18 mouse cellular contexts compared by ENCODE assay signal in genomic region chr1:176985691-176986090, GRCm38 (mm10).
DNase-seq lines count a peak whose midpoint lies in the region; ATAC-seq and TF ChIP-seq lines count a peak whose summit lies in the region.
"Had no signal": no experiment of that assay in that cellular context is flagged by ENCODE, and none has a peak within 500 bp of the region (broad histone marks: within the 10 kb centered on the region; RNA-seq: fewer than 3 reads in every experiment).

No protein-coding gene starts in this region.

- no peak overlapping the region for H3K27ac ChIP-seq in embryonic facial prominence, embryonic 11.5 days (replicated peaks; ENCODE audit: low read depth, low read length)
- no peak overlapping the region; the same call in 1 of the 2 replicates for H3K27ac ChIP-seq in embryonic facial prominence, embryonic 10.5 days (replicated peaks)
- peak overlapping the region; percentile 50 for H3K27ac ChIP-seq in spleen, adult 2 months (ENCODE audit: insufficient read depth, low read length)
- H3K27ac ChIP-seq in kidney, embryonic 15.5 days = no peak overlapping the region
- H3K27ac ChIP-seq: limb, embryonic 13.5 days; midbrain, embryonic 13.5 days had no signal

- no peak overlapping the region for H3K4me3 ChIP-seq in embryonic facial prominence, embryonic 11.5 days (ENCODE audit: low read depth, low read length)
- H3K4me3 ChIP-seq in embryonic facial prominence, embryonic 10.5 days = no peak overlapping the region
- no peak overlapping the region for H3K4me3 ChIP-seq in spleen, adult 2 months (ENCODE audit: extremely low read depth, insufficient read depth, insufficient read length)
- H3K4me3 ChIP-seq in kidney, embryonic 15.5 days (replicated peaks) = no peak overlapping the region
- H3K4me3 ChIP-seq: heart, embryonic 10.5 days; limb, embryonic 13.5 days; midbrain, embryonic 13.5 days; myocyte had no signal

- WGBS in embryonic facial prominence, embryonic 11.5 days = 37% methylated on average over 6 of the region's 6 CpGs
- 50% methylated on average over 6 of the region's 6 CpGs for WGBS in embryonic facial prominence, embryonic 10.5 days
- 83% methylated on average over 6 of the region's 6 CpGs for WGBS in spleen, adult 2 months
- WGBS in kidney, embryonic 15.5 days = 63% methylated on average over 6 of the region's 6 CpGs

- H3K36me3 ChIP-seq in embryonic facial prominence, embryonic 11.5 days (replicated peaks; ENCODE audit: control insufficient read depth, insufficient read depth, low read depth, low read length) = no peaks in the 10 kb centered on the region
- H3K36me3 ChIP-seq in embryonic facial prominence, embryonic 10.5 days (replicated peaks) = no peaks in the 10 kb centered on the region
- no peaks in the 10 kb centered on the region for H3K36me3 ChIP-seq in spleen, adult 2 months (ENCODE audit: control insufficient read depth, insufficient read depth, low read length)
- H3K36me3 ChIP-seq in kidney, embryonic 15.5 days = no peaks in the 10 kb centered on the region
- H3K36me3 ChIP-seq: heart, embryonic 10.5 days; limb, embryonic 13.5 days; midbrain, embryonic 13.5 days had no signal

- no peaks in the 10 kb centered on the region for H3K9me3 ChIP-seq in embryonic facial prominence, embryonic 11.5 days (replicated peaks; ENCODE audit: control insufficient read depth, low read length)
- H3K9me3 ChIP-seq in embryonic facial prominence, embryonic 10.5 days = no peaks in the 10 kb centered on the region
- H3K9me3 ChIP-seq in kidney, embryonic 15.5 days (replicated peaks) = no peaks in the 10 kb centered on the region
- H3K9me3 ChIP-seq: heart, embryonic 10.5 days; limb, embryonic 13.5 days; midbrain, embryonic 13.5 days had no signal

- ATAC-seq in embryonic facial prominence, embryonic 11.5 days (replicated peaks; ENCODE audit: insufficient number of reproducible peaks, low FRiP score, low TSS enrichment, low read depth) = no peak
- ATAC-seq in kidney, embryonic 15.5 days (replicated peaks; ENCODE audit: low FRiP score) = no peak

- DNase-seq in embryonic facial prominence, embryonic 11.5 days (ENCODE audit: low spot score) = peak; percentile 59
- no peak for DNase-seq in embryonic facial prominence, embryonic 10.5 days (ENCODE audit: low spot score)
- DNase-seq in layer of hippocampus, adult 9-11 months = peak; percentile 68
- DNase-seq in layer of hippocampus, postnatal 36 days = no peak
- no peak for DNase-seq in spleen, adult 2 months (ENCODE audit: low read depth in 1 of 2, low spot score in 2 of 2)
- DNase-seq in spleen, postnatal 4 days (ENCODE audit: low spot score in 2 of 2) = no peak
- peak; percentile 87 for DNase-seq in telencephalon, adult 2 months (ENCODE audit: low read depth, low spot score)
- DNase-seq: adrenal gland, postnatal 10 days; cerebellum, adult 8-10 months; gastrocnemius, postnatal 36 days; kidney, adult 9 months; liver, postnatal 0 days; lung, postnatal 4 days had no signal

- no peaks in the 10 kb centered on the region for H3K4me1 ChIP-seq in embryonic facial prominence, embryonic 11.5 days (ENCODE audit: control insufficient read depth, insufficient read depth, low read length)
- peaks cover 32% of the 10 kb centered on the region for H3K4me1 ChIP-seq in embryonic facial prominence, embryonic 10.5 days
- H3K4me1 ChIP-seq in spleen, adult 2 months (ENCODE audit: control insufficient read depth, insufficient read depth, insufficient read length) = peaks cover 21% of the 10 kb centered on the region
- 0 out of 2 replicates have a peak, but pooled peaks cover 5% of the 10 kb centered on the region for H3K4me1 ChIP-seq in kidney, embryonic 15.5 days

- no peak overlapping the region for H3K4me2 ChIP-seq in embryonic facial prominence, embryonic 11.5 days (ENCODE audit: low read depth, low read length)
- H3K4me2 ChIP-seq in kidney, embryonic 15.5 days = no peak overlapping the region
- H3K4me2 ChIP-seq: limb, embryonic 13.5 days; midbrain, embryonic 13.5 days had no signal

- TF ChIP-seq POLR2A in spleen, adult 2 months (IDR thresholded peaks at IDR 0.05; ENCODE audit: low read depth, low read length) = no peak

- H3K9ac ChIP-seq in embryonic facial prominence, embryonic 11.5 days (replicated peaks; ENCODE audit: low read length) = no peak overlapping the region; the same call in 1 of the 2 replicates
- H3K9ac ChIP-seq in kidney, embryonic 15.5 days = no peak overlapping the region
- H3K9ac ChIP-seq: limb, embryonic 13.5 days; liver, postnatal 0 days; midbrain, embryonic 13.5 days had no signal

- no peaks in the 10 kb centered on the region for H3K27me3 ChIP-seq in embryonic facial prominence, embryonic 11.5 days (ENCODE audit: control insufficient read depth, insufficient read depth, low read length)
- no peaks in the 10 kb centered on the region for H3K27me3 ChIP-seq in embryonic facial prominence, embryonic 10.5 days (replicated peaks; ENCODE audit: low read depth, poor library complexity, severe bottlenecking)
- no peaks in the 10 kb centered on the region for H3K27me3 ChIP-seq in spleen, adult 2 months (ENCODE audit: control insufficient read depth, insufficient read depth, low read length)
- H3K27me3 ChIP-seq in kidney, embryonic 15.5 days = no peaks in the 10 kb centered on the region
- H3K27me3 ChIP-seq: limb, embryonic 13.5 days; midbrain, embryonic 13.5 days had no signal

- no peak for TF ChIP-seq CTCF in spleen, adult 2 months (IDR thresholded peaks at IDR 0.05; ENCODE audit: extremely low read depth, insufficient read depth, insufficient read length, insufficient replicate concordance)

Comparison
In these comparisons a context has a peak if more than half of its experiments do, and no peak if none do; other contexts are left out.
1. DNase-seq: peak in embryonic facial prominence, embryonic 11.5 days (single experiment), layer of hippocampus, adult 9-11 months (single experiment) and telencephalon, adult 2 months (single experiment); none in embryonic facial prominence, embryonic 10.5 days (single experiment), layer of hippocampus, postnatal 36 days (0 of 2), spleen, adult 2 months (0 of 2) and spleen, postnatal 4 days (0 of 2).